ENCODE assay signal across 7 mouse cellular contexts in the genomic region with DNA sequence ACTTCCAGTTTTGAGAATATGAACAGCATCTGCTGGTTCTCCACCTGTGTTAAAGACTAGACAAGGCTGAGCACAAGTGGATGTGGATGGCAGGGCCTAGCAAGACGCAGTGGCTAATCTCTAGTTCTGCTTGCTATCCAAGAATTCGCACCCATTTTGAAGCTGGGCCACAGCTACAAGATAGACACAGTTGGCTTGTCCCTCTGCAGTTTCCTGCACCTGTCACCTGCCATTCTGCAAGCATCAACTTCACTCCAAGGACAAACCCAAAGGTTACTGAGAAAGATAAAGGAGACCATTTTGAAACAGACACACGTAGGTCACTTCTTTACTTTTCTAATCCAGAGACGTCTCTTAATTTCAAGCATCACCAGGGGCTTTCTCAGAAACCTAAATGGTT. TPM values are rescaled to one million over a fixed set of nuclear protein-coding genes. Genes with fewer than 3 reads are reported as not detected.
DNase-seq lines count a peak whose midpoint lies in the region; ATAC-seq and TF ChIP-seq lines count a peak whose summit lies in the region.

No protein-coding gene starts in this region.

- no peaks in the 10 kb centered on the region for H3K27me3 ChIP-seq in lung, embryonic 15.5 days
- no peaks in the 10 kb centered on the region for H3K27me3 ChIP-seq in forebrain, embryonic 10.5 days (ENCODE audit: poor library complexity, severe bottlenecking)
- no peaks in the 10 kb centered on the region for H3K27me3 ChIP-seq in limb, embryonic 11.5 days (ENCODE audit: control insufficient read depth, insufficient read depth, low read length)
- H3K27me3 ChIP-seq in neural tube, embryonic 14.5 days (ENCODE audit: control insufficient read depth, insufficient read depth, low read length), result no peaks in the 10 kb centered on the region

- TF ChIP-seq POLR2A in lung, adult 2 months (IDR thresholded peaks at IDR 0.05; ENCODE audit: borderline replicate concordance, extremely low read depth, low read depth, low read length), result no peak

- peaks cover 20% of the 10 kb centered on the region for H3K36me3 ChIP-seq in lung, embryonic 15.5 days
- peaks cover 30% of the 10 kb centered on the region for H3K36me3 ChIP-seq in forebrain, embryonic 10.5 days (replicated peaks)
- peaks cover 17% of the 10 kb centered on the region for H3K36me3 ChIP-seq in limb, embryonic 11.5 days (ENCODE audit: control insufficient read depth, insufficient read depth, low read length)
- H3K36me3 ChIP-seq in neural tube, embryonic 14.5 days (ENCODE audit: control insufficient read depth, insufficient read depth, low read length), result peaks cover 17% of the 10 kb centered on the region

- peaks cover 30% of the 10 kb centered on the region for H3K4me1 ChIP-seq in lung, embryonic 15.5 days
- peaks cover 19% of the 10 kb centered on the region for H3K4me1 ChIP-seq in lung, adult 2 months (ENCODE audit: control insufficient read depth, insufficient read depth, low read length)
- H3K4me1 ChIP-seq in forebrain, embryonic 10.5 days, result peaks cover 29% of the 10 kb centered on the region
- H3K4me1 ChIP-seq in limb, embryonic 11.5 days (ENCODE audit: control insufficient read depth, insufficient read depth, low read length), result peaks cover 9% of the 10 kb centered on the region; the same call in 1 of the 2 replicates
- peaks cover 14% of the 10 kb centered on the region; the same call in 1 of the 2 replicates for H3K4me1 ChIP-seq in neural tube, embryonic 14.5 days (ENCODE audit: control insufficient read depth, insufficient read depth, low read length)

- ATAC-seq in lung, embryonic 15.5 days (ENCODE audit: borderline replicate concordance, extremely low read depth, low FRiP score, low TSS enrichment), result no peak
- no peak for ATAC-seq in limb, embryonic 11.5 days (ENCODE audit: insufficient number of reproducible peaks, low FRiP score, low TSS enrichment, low read depth)
- ATAC-seq in neural tube, embryonic 14.5 days (ENCODE audit: low read depth), result no peak

- no peaks in the 10 kb centered on the region for H3K9me3 ChIP-seq in lung, embryonic 15.5 days
- no peaks in the 10 kb centered on the region for H3K9me3 ChIP-seq in forebrain, embryonic 10.5 days
- H3K9me3 ChIP-seq in limb, embryonic 11.5 days (ENCODE audit: control insufficient read depth, low read length), result no peaks in the 10 kb centered on the region
- no peaks in the 10 kb centered on the region for H3K9me3 ChIP-seq in neural tube, embryonic 14.5 days (ENCODE audit: control insufficient read depth, low read length)

- H3K9ac ChIP-seq in lung, embryonic 15.5 days, result peak overlapping the region; percentile 51; the same call in 1 of the 2 replicates
- peak overlapping the region; percentile 76 for H3K9ac ChIP-seq in limb, embryonic 11.5 days (ENCODE audit: low read length)
- H3K9ac ChIP-seq in neural tube, embryonic 14.5 days (replicated peaks; ENCODE audit: low read depth, low read length), result peak overlapping the region; percentile 51

- H3K4me3 ChIP-seq in lung, embryonic 15.5 days, result peak overlapping the region; percentile 79; the same call in 1 of the 2 replicates
- no peak overlapping the region for H3K4me3 ChIP-seq in lung, adult 2 months (replicated peaks; ENCODE audit: extremely low read depth, low read depth, low read length)
- peak overlapping the region; percentile 75 for H3K4me3 ChIP-seq in forebrain, embryonic 10.5 days
- H3K4me3 ChIP-seq in limb, embryonic 11.5 days (ENCODE audit: low read depth, low read length), result peak overlapping the region; percentile 94
- peak overlapping the region; percentile 83 for H3K4me3 ChIP-seq in neural tube, embryonic 14.5 days (ENCODE audit: low read depth, low read length)

- DNase-seq in lung, adult 2 months, result no peak
- no peak for DNase-seq in forebrain, embryonic 10.5 days (ENCODE audit: extremely low spot score, low spot score)
- no peak for DNase-seq in limb, embryonic 11.5 days (ENCODE audit: low spot score)
- DNase-seq in layer of hippocampus, adult 18-20 months (ENCODE audit: low spot score in 2 of 2), result no peak
- DNase-seq in retina, postnatal 1 day, result no peak

- H3K27ac ChIP-seq in lung, embryonic 15.5 days, result peak overlapping the region; percentile 96
- H3K27ac ChIP-seq in forebrain, embryonic 10.5 days, result peak overlapping the region; percentile 91
- H3K27ac ChIP-seq in limb, embryonic 11.5 days (replicated peaks; ENCODE audit: low read depth, low read length), result peak overlapping the region; percentile 88
- H3K27ac ChIP-seq in neural tube, embryonic 14.5 days (ENCODE audit: low read depth, low read length), result peak overlapping the region; percentile 91

- 63% methylated on average over 4 of the region's 4 CpGs for whole genome bisulfite sequencing in lung, embryonic 15.5 days
- whole genome bisulfite sequencing in lung, adult 2 months, result 70% methylated on average over 4 of the region's 4 CpGs
- 67% methylated on average over 4 of the region's 4 CpGs for WGBS in forebrain, embryonic 10.5 days
- 71% methylated on average over 4 of the region's 4 CpGs for WGBS in limb, embryonic 11.5 days
- WGBS in neural tube, embryonic 14.5 days, result 67% methylated on average over 4 of the region's 4 CpGs

- no peak for TF ChIP-seq CTCF in lung, adult 2 months (IDR thresholded peaks at IDR 0.05; ENCODE audit: insufficient read depth, low read length)

- peak overlapping the region; percentile 76 for H3K4me2 ChIP-seq in lung, embryonic 15.5 days
- H3K4me2 ChIP-seq in limb, embryonic 11.5 days (ENCODE audit: low read depth, severe bottlenecking), result peak overlapping the region; percentile 40
- H3K4me2 ChIP-seq in neural tube, embryonic 14.5 days (ENCODE audit: low read depth, low read length), result peak overlapping the region; percentile 70

RNA-seq across cellular contexts. Expression of a gene that starts 1.2 kb away (rescaled TPM):
- polyA plus RNA-seq in lung, embryonic 15.5 days (2015; fragmentation: Nextera tagmentation; extraction: Ambion mirVana), result 1,860 and 1,896 TPM in 2 replicates
- polyA plus RNA-seq in lung, adult 2 months (2012; rRNA removed), result 4,642 and 7,955 TPM in 2 replicates
- polyA plus RNA-seq in forebrain, embryonic 10.5 days (2016; fragmentation: Nextera tagmentation; extraction: Ambion mirVana), result 1,226 and 1,339 TPM in 2 replicates
- polyA plus RNA-seq in limb, embryonic 11.5 days (2014; fragmentation: Nextera tagmentation; extraction: Ambion mirVana), result 1,189 and 1,219 TPM in 2 replicates
- 1,462 and 1,732 TPM in 2 replicates for polyA plus RNA-seq in neural tube, embryonic 14.5 days (2014; fragmentation: Nextera tagmentation; extraction: Ambion mirVana)
- total RNA-seq in layer of hippocampus, adult 18-20 months (2021), result 1,000 to 10,000 TPM; 3,571 to 3,745 TPM

RNA-seq across cellular contexts. Expression of a gene that starts 19.8 kb away (rescaled TPM):
- 1.1 TPM in 2 replicates for polyA plus RNA-seq in lung, embryonic 15.5 days (2015; fragmentation: Nextera tagmentation; extraction: Ambion mirVana)
- 2.3 and 3.1 TPM in 2 replicates for polyA plus RNA-seq in lung, adult 2 months (2012; rRNA removed)
- 2.1 and 2.3 TPM in 2 replicates for polyA plus RNA-seq in forebrain, embryonic 10.5 days (2016; fragmentation: Nextera tagmentation; extraction: Ambion mirVana)
- 1.9 and 2.4 TPM in 2 replicates for polyA plus RNA-seq in limb, embryonic 11.5 days (2014; fragmentation: Nextera tagmentation; extraction: Ambion mirVana)
- polyA plus RNA-seq in neural tube, embryonic 14.5 days (2014; fragmentation: Nextera tagmentation; extraction: Ambion mirVana), result 1.5 and 2.3 TPM in 2 replicates
- total RNA-seq in layer of hippocampus, adult 18-20 months (2021), result 1 to 10 TPM; 1.2 to 1.7 TPM

RNA-seq across cellular contexts. Expression of a gene that starts 19.8 kb away (rescaled TPM):
- polyA plus RNA-seq in lung, embryonic 15.5 days (2015; fragmentation: Nextera tagmentation; extraction: Ambion mirVana), result 31.5 and 33.1 TPM in 2 replicates
- 10.5 and 13.8 TPM in 2 replicates for polyA plus RNA-seq in lung, adult 2 months (2012; rRNA removed)
- 39.3 and 39.8 TPM in 2 replicates for polyA plus RNA-seq in forebrain, embryonic 10.5 days (2016; fragmentation: Nextera tagmentation; extraction: Ambion mirVana)
- 39.8 and 44.5 TPM in 2 replicates for polyA plus RNA-seq in limb, embryonic 11.5 days (2014; fragmentation: Nextera tagmentation; extraction: Ambion mirVana)
- polyA plus RNA-seq in neural tube, embryonic 14.5 days (2014; fragmentation: Nextera tagmentation; extraction: Ambion mirVana), result 13.6 and 23.2 TPM in 2 replicates
- 10 to 100 TPM in 1 of 2 experiments, 1 to 10 TPM in 1; 9.3 to 10.1 TPM for total RNA-seq in layer of hippocampus, adult 18-20 months (2021)

RNA-seq across cellular contexts. Expression of a gene that starts 59.7 kb away (rescaled TPM):
- polyA plus RNA-seq in lung, embryonic 15.5 days (2015; fragmentation: Nextera tagmentation; extraction: Ambion mirVana), result 54.5 and 64.1 TPM in 2 replicates
- 283 and 341 TPM in 2 replicates for polyA plus RNA-seq in lung, adult 2 months (2012; rRNA removed)
- 4.6 and 5.5 TPM in 2 replicates for polyA plus RNA-seq in forebrain, embryonic 10.5 days (2016; fragmentation: Nextera tagmentation; extraction: Ambion mirVana)
- polyA plus RNA-seq in limb, embryonic 11.5 days (2014; fragmentation: Nextera tagmentation; extraction: Ambion mirVana), result 2.3 and 3.3 TPM in 2 replicates
- 19.3 and 19.5 TPM in 2 replicates for polyA plus RNA-seq in neural tube, embryonic 14.5 days (2014; fragmentation: Nextera tagmentation; extraction: Ambion mirVana)
- total RNA-seq in layer of hippocampus, adult 18-20 months (2021), result 10 to 100 TPM; 22.9 to 25.2 TPM
